Mouse (Mus musculus) frontal cortex, postnatal 25 days (tissue): Measurements from ENCODE around the gene Dpp6.

Source experiments
- DNase-seq, 2 experiments: peaks; one replicate each; pipeline ENCODE4 v3.0.0; 2022; ENCODE audit warnings: low spot score in 2 of 2

Gene Dpp6

DNA sequence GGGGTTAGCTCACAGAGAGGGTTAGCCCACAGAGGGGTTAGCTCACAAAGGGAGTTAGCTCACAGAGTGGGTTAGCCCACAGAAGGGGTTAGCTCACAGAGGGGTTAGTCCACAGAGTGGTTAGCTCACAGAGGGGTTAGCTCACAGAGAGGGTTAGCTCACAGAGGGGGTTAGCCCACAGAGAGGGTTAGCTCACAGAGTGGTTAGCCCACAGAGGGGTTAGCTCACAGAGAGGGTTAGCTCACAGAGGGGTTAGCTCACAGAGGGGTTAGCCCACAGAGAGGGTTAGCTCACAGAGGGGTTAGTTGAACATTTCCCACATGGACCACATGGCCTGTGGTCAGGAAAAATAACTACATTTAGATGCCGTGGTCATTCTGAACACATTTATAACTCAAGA, 927.9 kb downstream of the Dpp6 start:
- no peak for DNase-seq

DNA sequence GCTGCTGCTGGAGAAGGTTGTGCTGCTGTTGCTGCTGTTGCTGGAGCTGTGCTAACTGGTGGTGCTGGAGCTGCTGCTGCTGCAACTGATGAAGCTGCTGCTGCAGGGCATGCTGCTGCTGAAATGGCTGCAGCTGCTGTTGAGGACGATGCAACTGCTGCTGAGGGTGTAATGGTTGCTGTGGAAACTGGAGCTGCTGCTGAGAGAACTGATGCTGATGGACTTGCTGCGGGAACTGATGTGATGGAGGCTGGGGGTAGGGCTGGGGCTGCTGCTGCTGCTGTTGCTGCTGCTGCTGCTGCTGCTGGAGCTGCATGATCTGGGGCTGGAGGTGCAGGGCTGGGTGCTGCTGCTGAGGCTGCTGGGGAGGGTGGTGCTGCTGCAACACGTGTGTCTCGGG, 948.8 kb downstream of the Dpp6 start:
- no peak for DNase-seq

DNA sequence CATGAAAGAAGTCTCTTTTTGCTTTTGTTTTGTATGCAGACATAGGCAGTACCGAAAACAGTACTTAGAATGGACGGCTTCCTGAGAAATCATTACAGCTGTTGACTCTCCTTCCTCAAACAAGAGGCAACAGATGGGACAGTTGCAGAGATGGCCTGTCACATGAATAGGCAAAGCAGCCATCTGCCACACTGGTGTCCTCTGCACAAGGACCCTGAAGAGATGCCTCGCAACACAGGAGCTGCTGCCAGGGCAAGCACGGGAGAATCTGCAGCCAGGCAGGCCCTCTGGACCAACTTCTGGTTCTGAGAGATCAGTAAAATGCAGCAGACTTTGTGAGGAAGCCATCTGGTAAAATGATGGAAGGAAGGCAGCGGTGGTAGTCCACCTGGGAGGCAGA, 950.9 kb downstream of the Dpp6 start:
- no peak for DNase-seq
